Mouse (Mus musculus) right cerebral cortex, postnatal 36 days (tissue): ENCODE measurements around the gene Mfap4.

ENCODE experiments used
- DNase-seq, 2 experiments: peaks; one replicate each; pipeline ENCODE4 v3.0.0; 2022; ENCODE audit warnings: low spot score in 2 of 2, mixed read lengths in 1 of 2

Gene Mfap4

GRCm38 (mm10) chr11:61483226-61483845, 1.9 kb upstream of the Mfap4 start:
- no peak for DNase-seq

GRCm38 (mm10) chr11:61484256-61484612, 997 bp upstream of the Mfap4 start:
- DNase-seq = no peak

GRCm38 (mm10) chr11:61485541-61486457, 568 bp downstream of the Mfap4 start:
- no peak for DNase-seq

- no peak for DNase-seq
These were observed 1.4 kb downstream of the Mfap4 start for GRCm38 (mm10) chr11:61486458-61487219.

- no peak for DNase-seq
These were observed 2.2 kb downstream of the Mfap4 start for GRCm38 (mm10) chr11:61487401-61487800.

DNA sequence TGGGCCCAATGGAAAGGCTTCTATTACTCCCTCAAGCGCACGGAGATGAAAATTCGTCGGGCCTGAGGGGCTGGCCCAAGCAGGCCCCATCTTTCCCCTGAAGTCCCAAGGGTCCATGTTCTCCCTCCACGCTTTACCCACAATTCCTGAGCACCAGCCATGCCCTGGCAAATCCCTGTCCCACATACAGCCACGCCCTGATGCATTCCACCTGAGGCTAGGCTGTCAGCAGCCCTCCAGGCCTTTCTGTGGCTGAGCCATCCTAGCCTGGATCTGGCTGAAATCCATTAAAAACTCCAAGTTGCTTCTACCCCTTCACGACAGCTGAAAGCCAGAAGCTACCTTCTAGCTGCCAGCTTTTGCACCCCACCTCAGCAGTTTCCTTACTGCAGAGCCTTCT, 2.7 kb downstream of the Mfap4 start:
- no peak for DNase-seq

DNA sequence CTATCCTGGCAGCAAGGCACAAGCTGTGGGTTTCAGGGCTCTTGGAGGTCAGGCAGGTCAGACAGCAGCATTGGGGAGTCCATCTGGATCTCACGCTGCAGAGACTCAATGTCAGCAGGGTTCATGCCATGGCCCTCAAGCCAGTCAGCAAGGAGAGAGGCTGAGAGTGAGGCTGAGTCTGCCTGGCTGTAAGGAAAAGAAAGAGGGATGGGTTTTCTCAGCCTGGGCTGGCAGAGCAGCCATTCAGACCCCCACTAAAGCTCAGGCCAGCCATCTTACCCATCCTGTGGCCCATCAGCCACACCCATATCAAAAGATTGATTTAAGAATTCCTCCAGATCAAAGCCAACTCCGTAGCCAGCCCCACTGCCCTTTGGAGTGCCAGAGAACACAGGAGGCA, 3.9 kb downstream of the Mfap4 start:
- DNase-seq = no peak

DNA sequence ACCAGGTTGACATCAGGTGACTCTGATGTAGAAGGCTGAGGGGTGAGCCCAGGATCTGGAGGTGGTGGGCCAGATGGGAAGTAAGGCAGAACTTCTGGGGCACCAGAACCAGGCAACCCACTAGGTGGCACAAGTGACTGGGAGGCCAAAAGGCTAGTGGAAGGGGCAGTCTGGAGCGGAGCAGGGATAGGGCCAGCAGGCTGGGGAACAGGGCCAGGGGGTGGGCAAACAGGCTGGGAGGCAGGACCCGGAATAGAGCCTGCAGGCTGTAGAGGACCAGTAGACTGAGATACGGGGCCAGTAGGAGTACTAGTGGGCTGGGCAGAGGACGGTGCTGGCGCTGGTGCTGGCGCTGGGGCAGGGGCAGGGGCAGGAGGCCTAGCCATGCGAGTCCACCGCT, 4.6 kb downstream of the Mfap4 start:
- DNase-seq = no peak

GRCm38 (mm10) chr11:61490944-61491520, 5.8 kb downstream of the Mfap4 start:
- DNase-seq = no peak

DNA sequence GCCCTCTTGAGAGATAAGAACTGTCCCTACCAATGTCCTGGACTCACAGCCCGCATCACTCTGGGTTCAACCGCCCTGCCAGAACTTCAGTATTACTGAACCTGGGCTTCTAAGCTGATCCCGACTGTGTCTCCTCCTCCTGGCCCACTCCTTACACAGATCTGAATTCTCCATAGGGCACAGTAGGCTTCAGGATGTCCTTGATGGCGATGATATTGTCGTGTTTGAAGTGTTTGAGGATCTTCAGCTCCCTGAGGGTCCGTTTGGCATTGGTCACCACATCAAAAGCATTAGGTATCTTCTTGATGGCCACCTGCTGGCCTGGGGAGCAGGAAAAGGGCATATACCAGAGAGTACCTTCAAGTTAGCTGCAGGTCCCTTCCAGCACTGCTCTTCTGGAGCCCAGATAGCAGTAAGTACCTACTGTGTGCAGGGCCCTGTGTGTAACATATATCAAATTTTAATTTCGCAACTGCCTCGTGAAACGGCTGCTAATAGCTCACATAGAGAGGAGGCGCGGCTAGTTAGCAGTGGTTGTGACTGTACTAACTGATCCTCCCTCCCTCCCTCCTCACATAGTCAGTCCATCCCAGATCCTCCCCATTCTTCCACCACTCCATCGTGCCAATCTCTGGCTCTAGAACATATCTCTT, 7.6 kb downstream of the Mfap4 start:
- DNase-seq = no peak

DNA sequence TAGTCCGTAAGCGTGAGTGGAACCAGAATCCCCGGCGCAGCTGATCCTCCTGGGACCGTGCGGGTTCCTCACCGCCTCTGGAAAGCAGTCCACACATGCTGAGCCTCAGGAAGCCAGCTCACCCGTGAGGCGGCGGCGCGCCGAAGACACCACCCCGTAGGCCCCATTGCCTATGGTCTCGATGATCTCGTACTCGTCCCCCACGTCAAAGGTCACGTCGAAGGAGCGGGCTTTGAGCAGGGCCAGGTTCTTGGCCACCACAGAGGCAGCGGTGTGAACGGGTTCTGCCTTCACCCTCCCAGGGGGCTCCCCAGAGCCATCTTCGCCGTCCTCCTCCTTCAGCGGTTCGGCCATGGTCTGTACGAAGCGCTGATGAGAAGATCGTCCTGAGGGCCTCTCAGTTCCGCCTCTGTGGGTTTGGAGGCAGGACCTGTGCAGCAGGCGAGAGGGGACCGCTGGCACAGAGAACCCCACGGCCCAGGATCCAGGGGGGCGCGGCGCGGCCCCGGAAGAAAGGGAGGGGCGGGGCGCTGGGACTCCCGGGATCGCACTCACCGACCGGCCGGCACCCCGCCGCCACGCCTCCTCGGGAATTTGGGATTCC, 8.4 kb downstream of the Mfap4 start:
- peak in 1 of 2 experiments; percentile 33 for DNase-seq

DNA sequence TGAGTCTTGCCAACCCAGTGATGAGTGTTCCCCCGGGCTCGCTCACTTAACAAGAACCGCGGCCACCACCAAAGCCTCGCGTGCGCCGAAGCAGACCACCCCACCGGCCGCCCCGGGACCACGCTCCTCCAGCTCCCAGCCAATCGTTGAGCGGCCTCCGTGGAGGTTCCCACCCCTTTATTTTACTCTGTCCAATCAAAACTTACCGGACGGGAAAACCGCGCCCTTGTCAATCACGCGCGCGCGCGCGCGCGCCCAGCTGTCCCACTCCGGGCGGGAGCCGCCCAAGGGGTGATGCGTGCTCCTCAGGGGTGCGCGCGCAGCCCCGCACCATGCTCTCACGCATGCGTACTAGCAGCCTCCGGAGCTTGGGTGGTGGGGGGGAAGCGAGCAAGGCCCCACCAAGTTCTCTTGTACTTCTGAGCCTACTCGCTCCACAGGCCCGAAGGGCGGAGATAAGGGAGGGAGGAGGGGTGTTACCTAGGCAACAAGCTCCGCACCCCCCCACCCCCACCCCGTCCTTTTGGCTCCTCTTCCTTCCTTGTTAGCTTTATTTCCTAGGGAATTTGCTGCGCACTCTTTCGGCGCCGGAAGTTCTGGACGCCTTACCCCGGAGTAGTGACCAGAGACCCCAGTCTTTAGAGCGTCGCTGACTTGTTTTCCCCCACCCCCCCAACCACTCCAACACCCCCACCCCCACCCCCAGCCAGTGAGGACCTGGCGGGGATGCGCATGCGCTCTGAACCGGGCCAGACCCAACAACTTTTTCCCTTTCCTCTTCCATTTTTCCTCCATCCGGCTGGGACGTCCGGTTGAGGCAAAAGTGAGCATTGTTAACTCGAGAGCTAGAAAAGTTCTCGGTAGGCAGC, 9.1 kb downstream of the Mfap4 start, which contains the start of gene Mapk7:
Gene Mapk7 (minus strand): TSS at position 278 of the 869 bp plus-strand sequence.
- peak; percentile 95 to 96 for DNase-seq

DNA sequence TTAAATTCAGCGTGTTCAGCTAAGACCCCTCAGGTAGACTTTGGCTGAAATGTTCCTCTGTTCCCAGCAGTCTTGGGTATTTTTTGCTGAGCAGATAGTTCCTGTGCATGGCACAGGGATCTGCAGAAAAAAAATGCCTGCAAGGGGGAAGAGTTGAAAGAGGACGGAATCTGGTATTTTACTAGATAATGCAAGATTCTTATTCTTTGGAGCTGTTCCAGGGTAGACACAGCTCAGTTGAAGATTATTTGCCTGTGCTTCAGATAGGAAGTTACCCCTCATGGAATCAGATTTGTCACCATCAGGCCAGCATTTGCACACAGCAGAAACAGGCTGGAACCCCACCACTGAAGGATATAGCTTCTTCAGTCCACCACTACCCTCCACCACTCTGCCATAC, 10.3 kb downstream of the Mfap4 start:
- DNase-seq = no peak

DNA sequence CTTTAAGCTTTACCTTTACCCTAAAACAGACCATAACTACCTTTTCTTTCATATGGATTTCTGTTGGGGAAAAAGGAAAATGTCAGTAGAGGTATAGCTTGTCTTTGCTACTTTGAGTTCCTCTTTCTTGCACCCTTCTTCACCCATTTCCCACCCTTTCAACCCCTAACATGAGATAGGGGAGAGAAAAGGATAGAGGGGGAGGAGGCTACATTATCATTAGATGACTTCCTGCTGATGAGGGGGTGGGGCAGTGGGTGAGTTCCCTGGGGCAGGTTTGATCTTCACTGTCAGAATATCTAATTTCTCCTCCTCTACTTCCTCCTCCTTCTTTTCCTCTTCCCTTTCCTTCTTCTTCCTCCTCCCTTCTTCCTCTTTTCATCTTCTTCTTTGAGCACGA, 12.3 kb downstream of the Mfap4 start:
- DNase-seq = no peak

- no peak for DNase-seq
These were observed 13.7 kb downstream of the Mfap4 start for GRCm38 (mm10) chr11:61498736-61499504.

GRCm38 (mm10) chr11:61503933-61504332, 18.7 kb downstream of the Mfap4 start:
- DNase-seq = no peak

GRCm38 (mm10) chr11:61504713-61505257, 19.6 kb downstream of the Mfap4 start, which contains the start of gene B9d1:
Gene B9d1, plus strand, starts transcription at chr11:61505144.
- peak; percentile 95 to 96 for DNase-seq

DNA sequence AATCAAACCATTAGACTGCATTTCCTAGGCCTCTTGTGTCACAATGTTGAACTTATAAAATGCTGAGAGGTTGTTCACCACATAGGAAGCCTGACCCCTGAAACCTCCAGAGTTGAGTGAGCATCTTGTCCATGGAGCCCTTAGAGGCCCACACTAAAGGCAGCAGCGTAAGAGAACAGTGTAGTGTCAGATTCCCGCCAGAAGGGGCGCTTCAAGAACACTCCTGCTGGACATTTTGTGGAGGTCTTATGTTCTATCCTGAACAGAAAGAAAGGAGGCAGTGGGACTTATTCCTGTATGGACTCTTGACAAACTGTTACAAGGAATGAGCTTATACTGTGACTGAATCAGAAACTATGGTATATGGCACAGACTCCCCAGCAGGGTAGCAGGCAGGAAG, 29.7 kb downstream of the Mfap4 start:
- no peak for DNase-seq

GRCm38 (mm10) chr11:61517971-61518370, 32.7 kb downstream of the Mfap4 start:
- DNase-seq = no peak
